Mouse (Mus musculus) gastrocnemius, adult 2 months (tissue): ENCODE measurements at regions not wholly inside any gene's neighbourhood (a gene's known extent, or its start where the extent isn't known, plus 50 kb on each side); places are given as distances from the start of the nearest gene placed in this dataset.

Experiments
- DNase-seq: peaks from one replicate; pipeline ENCODE4 v3.0.0; 2022
- H3K27ac ChIP-seq: fragments of 200-600 bp; 2 replicates; pipeline ENCODE4 v1.8.1; 2022; ENCODE audit warnings: mild to moderate bottlenecking
- H3K4me3 ChIP-seq: fragments of 200-600 bp; 2 replicates; pipeline ENCODE4 v1.8.1; 2022; ENCODE audit warnings: mild to moderate bottlenecking, moderate library complexity
- CTCF ChIP-seq: fragments of 200-600 bp; IDR thresholded peaks from 2 replicates; pipeline ENCODE4 v1.8.1; 2022; ENCODE audit warnings: antibody characterized with exemption, mild to moderate bottlenecking, moderate library complexity
- intact Hi-C: fragments of 180-260 bp; cut with DNase I; formaldehyde crosslinking; loops from one replicate; pipeline ENCODE4 v1.15.1; 2025

- no peak overlapping the region for H3K27ac ChIP-seq
- no peak for TF ChIP-seq CTCF
- intact Hi-C loops = no loop called here
- no peak for DNase-seq
- no peak overlapping the region for H3K4me3 ChIP-seq
These were observed 71.4 kb downstream of the Emp1 start for GRCm38 (mm10) chr6:135433753-135434152.

DNA sequence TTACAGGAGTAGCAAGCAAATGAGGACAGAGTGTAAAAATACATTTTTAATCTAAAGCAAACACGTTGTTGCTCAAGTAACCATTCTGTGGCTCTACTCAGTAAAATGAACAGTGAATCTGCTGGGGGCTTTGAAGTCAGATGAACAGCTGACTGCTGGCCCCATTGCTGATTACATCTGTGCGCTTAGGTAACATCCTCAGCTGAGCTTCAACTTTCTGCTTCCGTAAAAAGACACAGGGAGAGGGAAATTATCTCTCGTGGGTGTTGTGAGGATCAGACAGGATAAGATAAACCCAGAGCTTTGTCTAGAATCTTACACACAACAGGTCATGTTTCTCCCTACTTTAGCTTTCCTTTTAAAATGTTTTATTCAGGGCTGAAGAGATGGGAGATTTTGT, 74.0 kb downstream of the Emp1 start:
- intact Hi-C loops = no loop called here
- no peak for DNase-seq
- TF ChIP-seq CTCF = no peak
- Histone ChIP-seq H3K4me3 (no peak overlapping the region), H3K27ac (no peak overlapping the region)

DNA sequence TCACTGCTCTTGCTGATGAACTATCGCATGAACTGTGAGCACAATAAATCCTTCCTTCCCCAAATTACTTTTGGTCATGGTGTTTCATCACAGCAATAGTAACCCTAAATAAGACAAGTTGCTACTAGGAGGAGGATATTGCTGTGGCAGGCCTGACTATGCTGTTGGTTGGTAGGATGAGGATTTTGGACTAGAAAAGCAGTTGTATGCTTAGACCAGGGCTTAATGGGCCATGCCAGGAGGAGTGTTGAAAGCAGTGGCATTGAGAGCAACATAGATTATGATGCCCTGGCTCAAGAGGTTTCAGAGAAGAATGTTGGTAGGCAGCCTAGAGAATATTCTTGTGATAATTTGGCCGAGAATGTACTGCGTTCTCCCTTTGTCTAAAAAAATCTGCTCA, 75.9 kb downstream of the Emp1 start:
- no peak overlapping the region for H3K4me3 ChIP-seq
- TF ChIP-seq CTCF = no peak
- DNase-seq = no peak
- no peak overlapping the region for H3K27ac ChIP-seq
- intact Hi-C loops = no loop called here

DNA sequence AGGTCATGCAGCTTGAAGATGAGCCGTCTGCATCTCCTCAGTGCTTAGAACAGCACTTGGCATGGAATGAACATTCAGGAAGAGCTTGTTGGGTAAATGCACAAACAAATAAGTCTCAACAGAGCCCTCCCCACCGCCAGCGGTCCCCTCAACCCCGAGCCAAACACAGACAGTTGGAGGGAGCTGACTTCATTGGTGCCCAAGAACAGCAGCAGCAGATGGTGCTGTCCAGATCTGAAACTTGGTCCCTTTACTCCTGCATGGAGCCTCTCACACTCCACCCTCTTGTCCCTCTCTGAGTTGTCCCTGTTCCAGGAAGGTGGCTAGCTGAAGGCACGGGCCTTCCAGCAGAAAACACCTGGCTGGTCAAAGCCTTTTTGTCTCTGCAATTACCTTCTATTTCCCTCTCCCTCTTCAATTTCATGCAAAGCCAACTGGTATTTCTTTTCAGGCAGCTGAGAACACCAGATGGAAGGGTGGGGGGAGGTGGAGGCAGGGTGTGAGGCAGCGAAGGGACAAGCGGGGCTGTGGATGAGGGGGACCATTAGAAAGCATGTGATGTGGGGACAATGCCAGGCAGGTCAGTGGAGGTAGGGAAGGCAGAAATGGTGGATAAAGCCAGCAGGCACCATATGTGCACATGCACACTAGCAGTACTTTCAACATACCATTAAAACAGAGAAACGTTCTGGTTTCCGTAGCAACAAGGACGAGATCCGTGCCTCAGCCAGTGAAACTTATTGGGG, 79.0 kb downstream of the Emp1 start:
- DNase-seq = no peak
- intact Hi-C loops = no loop called here
- Histone ChIP-seq H3K27ac (no peak overlapping the region), H3K4me3 (no peak overlapping the region)
- no peak for TF ChIP-seq CTCF

GRCm38 (mm10) chr6:135444661-135445060, 82.3 kb downstream of the Emp1 start:
- TF ChIP-seq CTCF = no peak; the same call in none of the 2 replicates
- intact Hi-C loops = loop anchor here (1.0 to 2.0 kb wide), 2 partner anchors 202 to 384 kb away; no protein-coding TSS in a partner anchor
- Histone ChIP-seq H3K27ac (no peak overlapping the region), H3K4me3 (peak overlapping the region; percentile 53)
- DNase-seq = peak; percentile 91

DNA sequence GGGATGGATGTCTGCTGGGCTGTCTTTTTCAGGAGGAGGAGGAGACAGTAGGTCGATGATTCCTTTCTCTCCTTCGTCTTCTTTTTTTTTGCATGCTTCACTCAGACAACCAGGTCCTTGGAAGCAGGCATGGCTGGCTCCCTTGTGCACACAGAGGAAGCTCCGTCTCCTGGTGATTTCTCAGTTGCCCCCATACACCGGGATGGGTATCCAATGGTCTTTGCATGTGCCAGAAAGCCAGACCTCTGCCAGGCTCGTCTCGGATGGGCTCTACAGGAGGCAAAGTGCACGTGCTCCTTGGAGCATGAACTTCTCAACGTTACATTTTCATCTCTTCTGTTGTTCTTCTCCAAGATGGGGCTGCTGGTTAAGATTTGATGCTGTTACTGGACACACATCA, 82.7 kb downstream of the Emp1 start:
- DNase-seq = no peak
- no peak for TF ChIP-seq CTCF
- peak overlapping the region; percentile 53 for H3K4me3 ChIP-seq
- intact Hi-C loops = loop anchor here (2.0 kb wide), 1 partner anchor 202 kb away; no protein-coding TSS in a partner anchor
- H3K27ac ChIP-seq = no peak overlapping the region

DNA sequence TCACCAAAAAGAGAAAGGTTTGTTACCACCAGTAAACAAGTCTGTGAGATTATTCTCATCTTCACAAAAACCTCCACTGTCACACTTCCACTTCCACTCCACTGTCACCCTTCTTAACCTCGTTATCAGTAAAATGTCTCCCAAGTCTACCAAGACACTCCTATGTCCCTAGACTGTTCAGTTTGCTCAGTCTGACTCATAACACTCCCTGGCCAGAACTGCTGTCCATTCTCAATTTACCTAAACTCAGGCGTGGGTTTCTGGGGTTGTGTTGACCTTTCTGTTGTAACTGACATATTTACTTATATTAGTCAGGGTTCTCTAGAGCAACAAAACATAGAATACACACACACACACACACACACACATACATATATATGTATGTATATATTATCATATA, 85.5 kb downstream of the Emp1 start:
- intact Hi-C loops = no loop called here
- no peak for TF ChIP-seq CTCF
- no peak overlapping the region for H3K27ac ChIP-seq

DNA sequence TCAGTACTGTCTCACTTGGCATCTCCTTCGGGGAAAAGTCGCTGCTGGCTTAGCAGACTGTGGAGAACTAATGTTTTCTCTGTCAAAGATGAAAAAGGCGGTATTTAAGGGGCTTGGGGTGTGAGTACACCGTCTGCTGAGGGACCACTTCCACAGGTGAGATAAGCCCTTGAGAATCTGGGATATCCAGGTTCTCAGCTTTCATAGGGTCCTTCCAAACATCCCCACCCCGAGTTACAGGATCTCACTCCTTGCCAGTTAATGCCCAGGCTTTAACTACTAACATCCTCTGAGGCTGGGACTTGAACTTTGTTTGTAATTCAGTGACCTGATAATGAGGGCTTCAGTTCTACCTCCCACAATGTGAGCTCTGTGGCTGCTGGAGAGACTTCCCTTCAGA, 86.9 kb downstream of the Emp1 start:
- Histone ChIP-seq H3K27ac (no peak overlapping the region), H3K4me3 (no peak overlapping the region)
- TF ChIP-seq CTCF = no peak
- intact Hi-C loops = no loop called here
- no peak for DNase-seq

More for the DNA sequence above, 85.5 kb downstream of the Emp1 start:
- no peak for DNase-seq
- no peak overlapping the region for H3K4me3 ChIP-seq

DNA sequence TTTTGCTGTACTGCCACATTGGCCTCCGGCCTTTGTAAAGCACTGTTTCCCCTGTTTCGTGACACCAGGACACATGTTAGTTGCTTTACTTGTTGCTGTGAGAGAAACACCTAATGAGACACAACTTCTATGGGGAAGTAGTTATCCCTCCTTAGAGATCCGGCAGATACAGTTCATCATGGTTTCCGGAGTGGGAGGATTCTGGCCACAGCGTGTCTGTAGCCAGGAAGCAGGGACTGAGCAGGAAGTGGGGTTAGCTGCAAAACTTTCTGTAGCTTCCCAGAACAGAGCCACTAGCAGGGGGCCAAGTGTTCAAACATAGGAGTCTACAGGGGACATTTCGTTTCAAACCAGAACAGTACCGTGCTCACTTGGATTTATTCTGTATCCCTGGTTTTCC, 88.2 kb downstream of the Emp1 start:
- H3K27ac ChIP-seq = no peak overlapping the region
- intact Hi-C loops = no loop called here
- H3K4me3 ChIP-seq = no peak overlapping the region
- TF ChIP-seq CTCF = no peak
- DNase-seq = no peak

DNA sequence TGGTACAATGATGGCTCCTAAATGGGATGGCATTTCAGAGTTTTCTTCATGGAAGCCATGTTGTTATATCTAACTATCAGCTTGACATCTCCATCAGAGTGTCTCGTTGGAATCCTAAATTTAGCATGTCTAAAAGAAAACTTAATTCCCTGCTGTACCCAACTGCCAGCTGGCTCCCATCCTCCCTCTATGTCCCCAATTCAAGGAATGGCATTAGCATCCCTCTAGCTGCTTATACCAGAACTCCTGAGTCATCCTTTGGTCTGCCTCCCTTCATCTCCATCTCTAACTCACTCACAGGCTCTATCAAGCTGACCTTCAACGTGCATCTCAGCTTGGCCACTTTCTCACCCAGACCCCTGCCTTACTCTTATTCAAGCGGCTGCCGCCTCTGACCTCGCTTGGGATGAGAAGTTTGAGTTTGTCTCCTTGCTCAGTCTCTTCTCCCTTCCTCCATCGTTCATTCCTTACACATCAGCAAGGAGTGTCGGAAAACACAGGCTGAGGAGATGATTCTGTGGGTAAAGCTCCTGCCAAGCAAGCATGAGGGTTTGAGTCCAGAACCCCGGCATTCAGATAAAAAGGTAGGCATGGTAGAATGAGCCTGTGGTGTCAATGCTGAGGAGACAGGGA, 88.9 kb downstream of the Emp1 start:
- Histone ChIP-seq H3K27ac (no peak overlapping the region), H3K4me3 (no peak overlapping the region)
- intact Hi-C loops = no loop called here
- no peak for TF ChIP-seq CTCF
- no peak for DNase-seq

DNA sequence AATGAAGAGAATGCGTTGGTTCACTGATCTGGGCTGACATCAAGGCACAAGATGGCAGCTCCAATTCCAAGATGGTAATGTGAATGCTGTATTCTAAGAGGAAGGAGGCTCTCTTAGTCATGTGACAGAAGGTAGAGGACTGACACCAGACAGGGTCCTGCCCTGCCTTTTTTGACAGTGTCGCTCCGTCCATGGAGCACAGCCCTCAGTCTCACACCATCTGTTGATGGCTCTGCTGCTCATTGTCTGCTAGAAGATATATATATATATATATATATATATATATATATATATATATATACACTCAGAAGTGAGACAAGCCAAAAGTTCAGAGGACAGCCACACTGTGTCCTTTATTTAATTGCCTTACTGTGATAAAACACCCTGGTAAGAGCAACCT, 90.7 kb downstream of the Emp1 start:
- no peak for DNase-seq
- intact Hi-C loops = no loop called here
- H3K4me3 ChIP-seq = no peak overlapping the region
- no peak overlapping the region for H3K27ac ChIP-seq
- no peak for TF ChIP-seq CTCF

DNA sequence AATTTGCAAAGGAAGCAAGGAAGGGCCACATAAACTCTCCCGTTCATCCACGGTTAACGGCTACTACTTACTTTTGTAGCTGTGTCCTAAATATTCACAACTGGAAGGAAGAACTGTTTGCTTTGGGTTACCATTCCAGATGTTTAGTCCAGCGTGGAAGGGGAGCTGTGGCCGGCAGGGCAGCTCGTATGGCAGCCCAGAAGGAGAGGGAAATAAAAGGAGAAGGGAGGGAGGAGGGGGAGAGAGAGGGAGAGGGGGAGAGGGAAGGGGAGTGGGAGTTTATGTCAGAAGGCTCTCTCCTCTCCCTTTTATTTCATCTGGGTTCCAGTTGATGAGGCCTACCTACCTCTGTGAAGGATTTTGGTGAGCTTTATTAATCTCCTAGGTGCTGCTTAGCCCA, 110.2 kb downstream of the Emp1 start:
- no peak for DNase-seq
- H3K27ac ChIP-seq = no peak overlapping the region
- H3K4me3 ChIP-seq = no peak overlapping the region
- no peak for TF ChIP-seq CTCF
- intact Hi-C loops = no loop called here

DNA sequence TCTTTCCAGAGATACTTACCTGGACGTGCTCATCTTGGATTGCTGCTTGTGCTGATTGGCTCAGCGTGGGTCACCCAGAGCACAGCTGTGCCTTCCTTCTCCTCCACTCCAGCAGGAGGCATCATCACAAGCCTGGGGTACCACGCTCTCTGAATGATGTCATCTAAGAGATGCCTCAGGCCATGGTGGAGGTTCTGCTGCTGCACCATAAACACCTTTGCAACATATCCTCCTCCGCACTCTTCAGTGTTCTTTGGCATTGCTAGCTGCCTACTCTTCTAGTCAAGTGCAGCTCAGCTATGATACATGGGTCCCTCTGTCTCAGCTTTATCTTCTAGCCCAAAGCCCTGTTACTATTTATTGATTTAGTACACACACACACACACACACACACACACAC, 110.8 kb downstream of the Emp1 start:
- no peak overlapping the region for H3K27ac ChIP-seq
- no peak for TF ChIP-seq CTCF
- intact Hi-C loops = no loop called here
- no peak for DNase-seq
- H3K4me3 ChIP-seq = no peak overlapping the region

GRCm38 (mm10) chr6:135488795-135489194, 126.5 kb downstream of the Emp1 start:
- Histone ChIP-seq H3K27ac (no peak overlapping the region), H3K4me3 (no peak overlapping the region)
- TF ChIP-seq CTCF = no peak
- DNase-seq = no peak
- intact Hi-C loops = no loop called here
